Mouse (Mus musculus) MEL (cell line): ENCODE data around the gene Ctc1.

Experiments
- CTCF ChIP-seq, 3 experiments: IDR thresholded peaks in 2 of 3; conservative IDR thresholded peaks in 1 of 3; 2 replicates each; pipeline ENCODE4 v1.5.1; 2011 to 2012; ENCODE audit warnings: low read length in 3 of 3, low read depth in 2 of 3, mild to moderate bottlenecking in 2 of 3, improper control_type of control experiment in 1 of 3, inconsistent platforms in 1 of 3, mixed read lengths in 1 of 3, moderate library complexity in 1 of 3; ENCODE audit not compliant: control insufficient read depth in 1 of 3, insufficient read depth in 1 of 3, poor library complexity in 1 of 3, severe bottlenecking in 1 of 3
- EP300 ChIP-seq, 2 experiments: IDR thresholded peaks; 2 replicates each; pipeline ENCODE4 v1.6.1; 2011; ENCODE audit warnings: improper control_type of control experiment in 2 of 2, low read length in 2 of 2, low read depth in 1 of 2, mild to moderate bottlenecking in 1 of 2
- POLR2A ChIP-seq, 2 experiments: IDR thresholded peaks; 2 replicates each; pipeline ENCODE4 v1.6.1; 2011 to 2012; ENCODE audit warnings: low read length in 2 of 2, mild to moderate bottlenecking in 2 of 2, control low read depth in 1 of 2, improper control_type of control experiment in 1 of 2, low read depth in 1 of 2, moderate library complexity in 1 of 2; ENCODE audit not compliant: control insufficient read depth in 1 of 2, insufficient read depth in 1 of 2, poor library complexity in 1 of 2
- ZC3H11A ChIP-seq: IDR thresholded peaks from 2 replicates; pipeline ENCODE4 v1.6.1; 2012; ENCODE audit warnings: low read depth, mild to moderate bottlenecking, inconsistent platforms, low read length, improper control_type of control experiment

GRCm38 (mm10) chr11:69081613-69082012 is 65.9 kb downstream of the Ctc1 start:
- no peak for TF ChIP-seq POLR2A (IDR thresholded peaks at IDR 0.05; ENCODE audit: control insufficient read depth in 1 of 2, insufficient read depth in 1 of 2, low read depth in 1 of 2, low read length in 2 of 2, poor library complexity in 1 of 2)
- no peak for TF ChIP-seq ZC3H11A
- no peak for TF ChIP-seq EP300 (IDR thresholded peaks at IDR 0.05; ENCODE audit: low read depth in 1 of 2, low read length in 2 of 2)
- TF ChIP-seq CTCF (IDR thresholded peaks at IDR 0.05 in 2 of 3, conservative IDR thresholded peaks at IDR 0.05 in 1 of 3; ENCODE audit: control insufficient read depth in 1 of 3, insufficient read depth in 1 of 3, low read depth in 2 of 3, low read length in 3 of 3, poor library complexity in 1 of 3, severe bottlenecking in 1 of 3), result no peak
